Mouse (Mus musculus) G1E (cell line): ENCODE measurements around the gene Gm19668.
"Not testable (repeated sequence)": the region's sequence is repeated elsewhere in the genome, so short reads cannot be mapped to it uniquely, and the experiment has no call there.

Experiments used
- CTCF ChIP-seq: IDR thresholded peaks from 2 replicates; pipeline ENCODE4 v1.5.1; 2012; ENCODE audit warnings: low read depth, low read length, inconsistent platforms, mixed read lengths
- GATA1 ChIP-seq: IDR thresholded peaks from 2 replicates; pipeline ENCODE4 v1.6.1; 2012; ENCODE audit warnings: borderline replicate concordance, low read length, inconsistent platforms, mixed read lengths
- POLR2AphosphoS5 ChIP-seq: IDR thresholded peaks from 2 replicates; pipeline ENCODE4 v1.6.1; 2012; ENCODE audit warnings: low read depth, low read length, inconsistent platforms; ENCODE audit not compliant: insufficient replicate concordance
- TAL1 ChIP-seq: conservative IDR thresholded peaks from 2 replicates; pipeline ENCODE4 v1.6.1; 2012; ENCODE audit warnings: low read depth, low read length, inconsistent platforms, mixed read lengths

DNA sequence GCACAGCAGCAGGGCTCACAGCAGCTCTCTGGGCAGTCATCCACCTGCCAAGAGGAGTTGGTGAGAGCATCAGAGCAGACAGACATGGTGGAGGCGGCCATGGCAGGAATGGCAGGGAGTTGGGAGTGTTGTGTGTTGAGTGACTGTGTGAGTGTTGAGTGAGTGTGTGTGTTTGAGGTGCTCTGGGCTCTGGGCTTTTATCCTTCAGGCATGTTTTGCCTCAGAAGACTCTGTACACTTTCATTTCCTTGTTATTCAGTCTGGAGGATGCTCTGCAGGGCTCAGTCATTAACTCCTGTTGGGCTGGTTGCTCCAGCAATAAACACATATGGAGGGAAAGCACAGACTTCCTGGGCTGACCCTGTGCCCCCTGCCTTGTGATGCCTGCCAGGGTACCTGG, 27.7 kb downstream of the Gm19668 start, which contains the start of gene Gm3238:
- not testable (repeated sequence) for TF ChIP-seq CTCF, TAL1, GATA1, POLR2AphosphoS5
